Mouse (Mus musculus) forebrain, embryonic 12.5 days (tissue): ENCODE results near the gene Rex1bd. TPM values are rescaled to one million over a fixed set of nuclear protein-coding genes. Genes with fewer than 3 reads are reported as not detected.
"Not testable (repeated sequence)": the region's sequence is repeated elsewhere in the genome, so short reads cannot be mapped to it uniquely, and the experiment has no call there.

Experiments
- ATAC-seq: fragments of 200-750 bp; cut with Nextera tagmentation; 2 replicates; pipeline ENCODE4 v1.8.0; 2017; ENCODE audit warnings: moderate TSS enrichment; ENCODE audit not compliant: low FRiP score
- H3K27ac ChIP-seq: fragments of 300-500 bp; sonication (generic); 2 replicates; pipeline ENCODE4 v1.5.1; 2016; ENCODE audit warnings: mild to moderate bottlenecking
- H3K27me3 ChIP-seq: fragments of 300-500 bp; sonication (generic); 2 replicates; pipeline ENCODE4 v1.6.1; 2016; ENCODE audit warnings: mild to moderate bottlenecking
- H3K36me3 ChIP-seq: fragments of 300-500 bp; sonication (generic); replicated peaks from 2 replicates; pipeline ENCODE4 v1.6.1; 2016; ENCODE audit warnings: mild to moderate bottlenecking
- H3K4me1 ChIP-seq: fragments of 300-500 bp; sonication (generic); 2 replicates; pipeline ENCODE4 v1.6.1; 2016
- H3K4me2 ChIP-seq: fragments of 300-500 bp; sonication (generic); 2 replicates; pipeline ENCODE4 v1.6.1; 2016; ENCODE audit warnings: mild to moderate bottlenecking, moderate library complexity
- H3K4me3 ChIP-seq: fragments of 300-500 bp; sonication (generic); replicated peaks from 2 replicates; pipeline ENCODE4 v1.5.1; 2016; ENCODE audit warnings: mild to moderate bottlenecking
- H3K9ac ChIP-seq: fragments of 300-500 bp; sonication (generic); 2 replicates; pipeline ENCODE4 v1.6.1; 2016; ENCODE audit warnings: mild to moderate bottlenecking
- H3K9me3 ChIP-seq: fragments of 300-500 bp; sonication (generic); 2 replicates; pipeline ENCODE4 v1.6.1; 2016
- WGBS: fragments of 180-500 bp; shearing (Covaris S2); methylation state at CpG from one replicate; pipeline ENCODE4 v1.1.7; 2016; 5-methylcytosine and 5-hydroxymethylcytosine counted together
- polyA plus RNA-seq: library from polyadenylated mRNA; unstranded; fragments of >200 nt; fragmentation: Nextera tagmentation; extraction: Ambion mirVana; gene quantifications from 2 replicates; pipeline ENCODE4 v1.2.1, GENCODE M21; 2016

Rex1bd gene
- polyA plus RNA-seq, 1 experiment from 2014 or later = 126 TPM

GRCm38 (mm10) chr8:70527111-70527511 is 20.6 kb upstream of the Rex1bd start:
- H3K4me2 ChIP-seq = peak overlapping the region; percentile 85
- peaks cover 35% of the 10 kb centered on the region for H3K4me1 ChIP-seq
- H3K9me3 ChIP-seq = no peaks in the 10 kb centered on the region
- H3K4me3 ChIP-seq = peak overlapping the region; percentile 82
- peaks cover 25% of the 10 kb centered on the region for H3K36me3 ChIP-seq
- WGBS = 5% methylated on average over 8 of the region's 8 CpGs
- peak overlapping the region; percentile 86 for H3K27ac ChIP-seq
- no peak for ATAC-seq
- H3K27me3 ChIP-seq = no peaks in the 10 kb centered on the region
- peak overlapping the region; percentile 90 for H3K9ac ChIP-seq

DNA sequence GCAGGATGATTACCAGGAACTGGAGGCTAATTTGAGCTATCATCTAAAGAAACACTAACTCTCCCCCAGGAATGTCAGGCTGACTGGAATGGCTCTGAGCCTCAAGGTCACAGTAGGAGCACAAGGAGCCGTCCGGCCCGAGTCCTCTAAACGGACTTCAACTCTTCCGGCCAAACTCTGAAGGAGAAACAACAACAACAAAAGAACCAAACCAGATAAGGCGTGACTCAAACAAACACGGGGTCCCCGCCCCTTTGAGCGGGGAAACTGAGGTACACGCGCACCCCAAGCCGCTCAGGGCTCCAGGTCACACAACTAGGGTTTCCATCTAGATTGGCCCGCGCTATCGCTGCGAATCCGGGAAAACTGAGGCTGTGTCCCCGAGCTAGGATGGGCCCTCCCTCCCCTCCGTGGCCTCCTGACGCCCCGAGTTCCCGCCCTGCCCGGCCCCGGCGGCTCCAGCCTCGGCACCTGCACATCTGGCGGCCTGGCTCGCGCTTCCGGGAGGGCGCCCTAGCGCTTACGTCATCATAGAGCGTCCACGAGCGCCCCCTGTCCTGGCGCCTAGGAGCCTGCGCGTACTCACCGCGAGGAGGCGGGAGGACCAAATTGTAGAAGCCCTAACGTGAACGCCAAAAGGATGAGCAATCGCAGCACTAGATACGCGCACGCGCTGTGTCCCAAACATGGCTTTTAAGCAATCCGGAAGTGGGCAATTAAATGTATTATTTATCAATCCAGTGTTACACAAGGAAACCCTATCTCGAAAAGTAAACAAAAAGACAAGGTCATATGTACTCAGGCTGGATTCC is 16.2 kb upstream of the Rex1bd start:
- under 1% methylated on average over 51 of the region's 51 CpGs for WGBS
- Histone ChIP-seq H3K9me3 (no peaks in the 10 kb centered on the region), H3K4me1 (peaks cover 26% of the 10 kb centered on the region), H3K9ac (peak overlapping the region; percentile 72), H3K27ac (peak overlapping the region; percentile 91), H3K36me3 (0 out of 2 replicates have a peak, but pooled peaks cover 9% of the 10 kb centered on the region), H3K27me3 (no peaks in the 10 kb centered on the region), H3K4me3 (peak overlapping the region; percentile 77), H3K4me2 (peak overlapping the region; percentile 84)
- ATAC-seq = peak; percentile 86

GRCm38 (mm10) chr8:70519606-70520005 is 13.1 kb upstream of the Rex1bd start:
- Histone ChIP-seq H3K9me3 (no peaks in the 10 kb centered on the region), H3K9ac (no peak overlapping the region), H3K36me3 (peaks cover 23% of the 10 kb centered on the region), H3K4me1 (peaks cover 13% of the 10 kb centered on the region), H3K27ac (no peak overlapping the region), H3K27me3 (no peaks in the 10 kb centered on the region), H3K4me3 (no peak overlapping the region), H3K4me2 (no peak overlapping the region)
- 65% methylated on average over 2 of the region's 2 CpGs for WGBS
- ATAC-seq = no peak

DNA sequence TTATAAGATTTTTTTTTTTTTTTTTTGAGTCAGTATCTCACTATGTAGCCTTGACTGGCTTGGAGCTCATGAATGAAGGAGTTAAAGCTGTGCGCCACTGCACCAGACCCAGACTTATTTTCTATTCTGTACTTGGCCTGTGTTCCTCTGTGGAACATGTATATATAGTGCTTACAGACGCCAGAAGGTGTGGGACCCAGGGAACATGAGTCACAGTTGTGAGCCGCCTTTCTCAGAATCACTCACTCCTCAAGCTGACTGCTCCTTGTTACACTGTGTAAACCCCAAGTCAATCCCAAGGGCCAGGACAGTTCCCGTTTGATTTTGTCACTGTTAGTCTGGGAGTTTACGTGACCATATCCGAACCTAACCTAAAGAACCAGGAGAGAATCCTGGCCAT is 12.5 kb upstream of the Rex1bd start:
- Histone ChIP-seq H3K9me3 (no peaks in the 10 kb centered on the region), H3K4me2 (no peak overlapping the region), H3K27ac (no peak overlapping the region), H3K4me3 (no peak overlapping the region), H3K36me3 (peaks cover 26% of the 10 kb centered on the region), H3K27me3 (no peaks in the 10 kb centered on the region), H3K9ac (no peak overlapping the region), H3K4me1 (peaks cover 13% of the 10 kb centered on the region)
- no peak for ATAC-seq
- 92% methylated on average over 6 of the region's 6 CpGs for WGBS

- no peak overlapping the region; the same call in 1 of the 2 replicates for H3K9ac ChIP-seq
- H3K4me3 ChIP-seq = no peak overlapping the region
- H3K36me3 ChIP-seq = peaks cover 36% of the 10 kb centered on the region
- no peak overlapping the region for H3K27ac ChIP-seq
- 72% methylated on average over 10 of the region's 10 CpGs for WGBS
- no peaks in the 10 kb centered on the region for H3K27me3 ChIP-seq
- no peak overlapping the region for H3K4me2 ChIP-seq
- H3K9me3 ChIP-seq = no peaks in the 10 kb centered on the region
- peaks cover 9% of the 10 kb centered on the region for H3K4me1 ChIP-seq
- no peak for ATAC-seq
Measured at GRCm38 (mm10) chr8:70517940-70518643, 11.5 kb upstream of the Rex1bd start.

- Histone ChIP-seq H3K27me3 (no peaks in the 10 kb centered on the region), H3K36me3 (peaks cover 39% of the 10 kb centered on the region)
- WGBS = 75% methylated on average over 2 of the region's 2 CpGs
Measured at GRCm38 (mm10) chr8:70513441-70513840, 6.9 kb upstream of the Rex1bd start.

DNA sequence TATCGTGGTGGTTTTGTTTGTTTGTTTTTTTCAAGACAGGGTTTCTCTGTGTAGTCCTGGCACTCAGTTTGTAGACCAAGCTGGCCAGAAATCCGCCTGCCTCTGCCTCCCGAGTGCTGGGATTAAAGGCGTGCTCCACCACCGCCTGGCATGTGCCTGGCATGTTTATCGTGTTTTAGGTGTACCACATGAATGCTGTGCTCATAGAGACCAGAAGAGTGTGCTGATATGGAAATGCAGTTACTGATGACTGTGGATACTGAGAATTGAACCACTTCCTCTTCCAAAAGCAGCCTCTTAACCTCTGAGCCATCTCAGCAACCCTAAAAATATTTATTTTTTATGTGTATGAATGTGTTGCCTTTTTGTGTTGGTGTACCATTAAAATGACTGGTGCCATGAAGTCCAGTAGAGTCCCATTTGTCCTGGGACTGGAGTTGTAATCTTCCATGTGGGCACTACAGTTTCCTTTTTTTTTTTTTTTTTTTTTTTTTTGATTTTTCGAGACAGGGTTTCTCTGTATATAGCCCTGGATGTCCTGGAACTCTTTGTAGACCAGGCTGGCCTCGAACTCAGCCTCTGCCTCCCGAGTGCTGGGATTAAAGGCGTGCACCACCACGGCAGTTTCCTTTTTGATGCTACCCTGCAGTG is 5.8 kb upstream of the Rex1bd start:
- Histone ChIP-seq H3K27ac (no peak overlapping the region), H3K4me2 (no peak overlapping the region), H3K36me3 (peaks cover 48% of the 10 kb centered on the region), H3K27me3 (no peaks in the 10 kb centered on the region), H3K9me3 (no peaks in the 10 kb centered on the region), H3K4me3 (no peak overlapping the region), H3K9ac (no peak overlapping the region), H3K4me1 (peaks cover 25% of the 10 kb centered on the region)
- WGBS = 95% methylated on average over 11 of the region's 11 CpGs
- no peak for ATAC-seq

More at GRCm38 (mm10) chr8:70513441-70513840, 6.9 kb upstream of the Rex1bd start:
- Histone ChIP-seq H3K27ac (no peak overlapping the region), H3K9me3 (no peaks in the 10 kb centered on the region), H3K4me2 (no peak overlapping the region), H3K4me1 (peaks cover 20% of the 10 kb centered on the region), H3K4me3 (no peak overlapping the region), H3K9ac (no peak overlapping the region)
- no peak for ATAC-seq

GRCm38 (mm10) chr8:70511770-70512169 is 5.2 kb upstream of the Rex1bd start:
- Histone ChIP-seq H3K4me1 (peaks cover 25% of the 10 kb centered on the region), H3K36me3 (peaks cover 54% of the 10 kb centered on the region), H3K27me3 (no peaks in the 10 kb centered on the region), H3K9ac (peak overlapping the region; percentile 98; the same call in 1 of the 2 replicates), H3K4me2 (no peak overlapping the region), H3K27ac (no peak overlapping the region), H3K4me3 (no peak overlapping the region), H3K9me3 (no peaks in the 10 kb centered on the region)
- ATAC-seq = no peak
- WGBS = 95% methylated on average over 2 of the region's 2 CpGs

- H3K27me3 ChIP-seq, H3K9me3 ChIP-seq, ATAC-seq: not testable (repeated sequence)
- Histone ChIP-seq H3K4me3 (peak overlapping the region; percentile 99), H3K9ac (peak overlapping the region; percentile 98; the same call in 1 of the 2 replicates), H3K36me3 (peaks cover 49% of the 10 kb centered on the region), H3K27ac (peak overlapping the region; percentile 97; the same call in 1 of the 2 replicates), H3K4me2 (peak overlapping the region; percentile 97), H3K4me1 (peaks cover 25% of the 10 kb centered on the region)
- 91% methylated on average over 6 of the region's 6 CpGs for WGBS
Measured at GRCm38 (mm10) chr8:70511174-70511573, 4.6 kb upstream of the Rex1bd start.

DNA sequence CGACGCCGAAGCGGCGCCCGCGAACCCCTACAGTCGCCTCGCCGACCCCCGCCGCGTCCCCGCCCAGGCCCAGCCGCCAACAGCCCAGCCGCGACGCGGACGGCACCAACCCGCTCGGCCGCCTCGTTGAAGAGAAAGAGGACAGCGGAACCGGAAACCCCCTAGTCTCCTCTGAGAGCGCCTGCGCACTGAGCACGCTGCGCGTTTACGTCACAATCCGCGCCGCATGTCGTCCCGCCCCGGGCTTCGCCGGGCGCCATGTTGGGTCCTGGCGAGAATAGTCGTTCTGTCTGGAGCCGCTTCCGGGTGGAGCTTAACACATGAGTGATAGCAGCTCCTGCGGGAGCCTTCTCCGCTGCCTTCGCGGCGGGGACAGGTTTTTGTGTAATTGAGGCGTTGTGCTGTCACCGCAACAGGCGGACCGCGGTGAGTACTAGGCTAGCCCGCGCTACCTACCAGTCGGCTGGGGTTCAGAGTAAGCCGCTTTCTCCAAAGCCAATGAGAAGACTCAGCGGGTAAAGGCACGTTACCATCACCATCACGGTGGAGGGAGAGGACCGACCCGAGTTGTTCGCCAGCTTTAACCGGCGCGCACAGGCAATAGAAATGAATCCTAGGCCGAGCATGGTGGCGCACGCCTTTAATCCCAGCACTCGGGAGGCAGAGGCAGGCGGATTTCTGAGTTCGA is 3.8 kb upstream of the Rex1bd start, which contains the start of gene Uba52:
Gene Uba52, minus strand, starts transcription at position 574 of the 688 bp plus-strand sequence.
- peak; percentile 86 for ATAC-seq
- peak within 1 kb of the TSS; percentile 97 for H3K4me2 ChIP-seq
- H3K9ac ChIP-seq = peak within 1 kb of the TSS; percentile 98
- H3K27ac ChIP-seq = peak within 1 kb of the TSS; percentile 97
- WGBS = under 1% methylated on average over 74 of the region's 74 CpGs
- H3K27me3 ChIP-seq = no peaks in the 10 kb centered on the region
- H3K4me3 ChIP-seq = peak within 1 kb of the TSS; percentile 99
- H3K9me3 ChIP-seq = no peaks in the 10 kb centered on the region
- H3K36me3 ChIP-seq = peaks cover 44% of the 10 kb centered on the region
- peaks cover 32% of the 10 kb centered on the region for H3K4me1 ChIP-seq

DNA sequence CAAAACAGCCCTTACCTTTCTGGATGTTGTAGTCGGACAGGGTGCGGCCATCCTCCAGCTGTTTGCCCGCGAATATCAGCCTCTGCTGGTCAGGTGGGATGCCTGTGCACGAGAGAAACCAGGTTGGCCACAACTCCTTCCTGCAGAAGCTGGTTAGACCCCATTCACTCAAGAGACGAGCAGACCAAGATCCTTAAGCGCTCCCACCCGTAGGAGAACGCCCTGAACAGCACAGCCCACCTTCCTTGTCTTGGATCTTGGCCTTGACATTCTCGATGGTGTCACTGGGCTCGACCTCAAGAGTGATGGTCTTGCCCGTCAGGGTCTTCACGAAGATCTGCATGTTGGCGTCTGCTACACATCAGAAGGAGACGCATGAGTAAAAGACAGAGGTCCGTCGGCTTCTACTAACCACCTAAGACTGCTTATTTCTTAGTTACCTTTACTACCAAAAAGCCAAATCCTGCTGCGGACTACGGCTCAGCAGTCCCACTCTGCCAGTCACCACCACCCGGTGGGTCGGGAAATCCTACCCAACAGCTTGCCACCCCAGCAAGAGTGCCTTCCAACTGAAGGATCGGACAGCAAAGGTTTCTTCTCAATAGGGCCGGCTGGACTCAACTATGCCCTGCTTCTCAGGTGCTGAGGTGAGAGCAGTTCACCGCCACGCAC is 2.9 kb upstream of the Rex1bd start:
- Histone ChIP-seq H3K36me3 (peaks cover 47% of the 10 kb centered on the region), H3K9me3 (no peaks in the 10 kb centered on the region), H3K9ac (peak overlapping the region; percentile 98), H3K27me3 (peaks cover 7% of the 10 kb centered on the region), H3K27ac (no peak overlapping the region), H3K4me1 (peaks cover 41% of the 10 kb centered on the region), H3K4me2 (peak overlapping the region; percentile 97), H3K4me3 (peak overlapping the region; percentile 99)
- 18% methylated on average over 25 of the region's 25 CpGs for WGBS
- ATAC-seq = no peak
